Mouse (Mus musculus) liver (tissue): ENCODE data around the gene Bckdk.
"Not testable (repeated sequence)": the region's sequence is repeated elsewhere in the genome, so short reads cannot be mapped to it uniquely, and the experiment has no call there.

ENCODE experiments used
- DNase-seq: peaks from one replicate; pipeline ENCODE4 v3.0.0-alpha.2; 2020; ENCODE audit warnings: mixed read lengths

The Bckdk gene

GRCm38 (mm10) chr7:127932273-127933031, 28.6 kb downstream of the Bckdk start:
- no peak for DNase-seq

GRCm38 (mm10) chr7:127934075-127934474, 30.2 kb downstream of the Bckdk start:
- no peak for DNase-seq

DNA sequence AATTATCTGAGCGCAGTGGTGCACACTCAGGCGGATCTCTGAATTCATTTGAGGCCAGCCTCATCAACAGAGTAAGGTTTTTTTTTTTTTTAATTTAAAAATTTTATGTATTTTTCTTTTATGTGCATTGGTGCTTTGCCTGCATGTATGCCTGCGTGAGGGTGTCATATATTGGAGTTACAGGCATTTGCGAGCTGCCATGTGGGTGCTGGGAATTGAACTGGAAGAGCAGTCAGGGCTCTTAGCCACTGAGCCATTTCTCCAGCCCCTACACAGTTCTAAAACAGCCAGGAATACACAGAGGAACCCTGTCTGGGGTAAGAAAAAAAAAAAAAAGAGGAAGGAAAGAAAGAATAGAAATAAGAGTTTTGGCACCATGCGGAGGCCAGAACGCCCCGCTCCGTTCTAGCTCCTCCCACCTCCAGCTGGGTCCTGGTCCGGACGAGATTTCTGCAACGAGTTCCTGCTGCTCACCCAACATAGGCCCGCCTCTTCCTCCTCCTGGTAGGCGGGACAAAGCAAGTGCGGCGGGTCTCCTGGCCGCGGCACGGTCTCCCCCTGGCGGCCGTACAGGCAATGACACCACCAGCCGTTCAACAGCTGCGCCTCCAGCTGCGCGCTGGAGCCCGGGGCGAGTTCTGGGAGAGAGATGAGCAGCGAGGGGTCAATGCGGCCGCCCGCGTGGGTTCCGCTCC, 31.3 kb downstream of the Bckdk start:
- DNase-seq, result peak; percentile 95

- peak; percentile 31 for DNase-seq
Observed at GRCm38 (mm10) chr7:127935748-127936159, 31.9 kb downstream of the Bckdk start.

DNA sequence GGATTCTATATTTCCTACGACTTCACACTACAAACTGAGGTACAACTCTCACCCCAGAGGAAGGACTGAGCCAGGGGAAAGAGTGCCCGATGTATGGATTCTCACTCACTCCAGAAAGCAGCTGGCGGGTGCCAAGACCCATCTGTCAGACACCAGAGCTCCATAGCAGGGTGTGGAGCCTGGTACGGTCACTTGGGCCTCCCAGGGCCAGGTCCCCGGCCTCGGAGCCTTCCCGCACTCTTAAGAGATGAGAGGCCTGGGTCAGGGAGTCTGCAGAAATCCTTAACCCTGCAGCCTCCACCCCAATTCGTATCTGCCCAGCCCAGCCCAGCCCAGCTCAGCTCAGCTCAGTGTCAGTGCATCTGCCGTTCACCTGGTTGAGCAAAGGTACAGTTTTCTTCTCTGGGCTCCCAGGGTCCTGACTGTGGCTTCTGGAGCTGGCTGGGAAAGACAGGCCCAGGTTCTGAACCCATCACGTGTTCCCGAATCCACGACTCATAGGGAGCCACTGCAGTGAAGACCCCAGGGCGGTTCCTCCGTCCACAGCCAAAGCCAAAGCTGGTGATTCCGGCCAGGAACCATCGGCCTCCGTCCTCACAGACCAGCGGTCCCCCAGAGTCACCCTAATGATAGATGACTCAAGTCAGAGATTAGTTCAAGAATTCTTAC, 32.5 kb downstream of the Bckdk start:
- DNase-seq, result no peak

DNA sequence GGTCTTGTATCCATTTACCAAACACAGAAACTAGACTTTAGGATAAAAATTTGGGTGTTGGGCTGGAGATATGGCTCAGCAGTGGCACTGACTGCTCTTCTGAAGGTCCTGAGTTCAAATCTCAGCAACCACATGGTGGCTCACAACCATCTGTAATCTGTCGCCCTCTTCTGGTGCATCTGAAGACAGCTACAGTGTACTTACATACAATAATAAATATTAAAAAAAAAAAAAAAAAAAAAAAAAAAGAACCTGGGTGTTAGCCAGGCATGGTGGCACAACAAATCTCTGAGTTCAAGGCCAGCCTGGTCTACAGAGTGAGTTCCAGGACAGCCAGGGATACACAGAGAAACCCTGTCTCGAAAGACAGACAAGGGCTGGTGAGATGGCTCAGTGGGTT, 38.2 kb downstream of the Bckdk start:
- not testable (repeated sequence) for DNase-seq

GRCm38 (mm10) chr7:127944614-127945013, 40.7 kb downstream of the Bckdk start:
- DNase-seq, result no peak

DNA sequence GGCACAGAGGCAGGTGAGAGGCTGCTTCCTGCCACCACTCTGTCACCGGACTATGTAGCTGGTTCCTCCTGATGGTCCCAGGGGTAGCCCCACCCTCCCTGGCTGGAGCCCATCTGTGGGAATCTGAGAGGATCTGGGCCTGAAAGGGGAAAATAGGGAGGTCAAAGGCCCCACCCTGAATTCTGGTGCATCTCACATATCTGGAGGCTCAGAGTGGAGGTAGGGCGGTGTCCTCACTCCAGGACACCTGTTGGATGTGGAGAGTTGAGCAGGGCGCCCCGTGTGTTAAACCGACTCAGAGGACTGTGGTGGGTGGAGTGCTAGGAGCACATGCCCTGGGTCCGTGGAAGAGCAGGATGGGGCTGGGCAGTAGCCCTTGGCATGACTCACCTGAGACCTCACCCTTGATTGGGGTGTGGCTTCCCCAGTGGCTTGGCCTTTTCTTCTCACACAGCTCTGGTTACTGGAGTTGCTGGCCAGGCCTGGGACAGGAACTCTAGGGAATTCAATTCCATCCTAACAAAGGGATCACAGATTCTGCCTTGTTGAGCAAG, 42.7 kb downstream of the Bckdk start, which contains the start of gene Prss36:
Gene Prss36 (minus strand): TSS at position 256 of the 554 bp plus-strand sequence.
- no peak for DNase-seq

DNA sequence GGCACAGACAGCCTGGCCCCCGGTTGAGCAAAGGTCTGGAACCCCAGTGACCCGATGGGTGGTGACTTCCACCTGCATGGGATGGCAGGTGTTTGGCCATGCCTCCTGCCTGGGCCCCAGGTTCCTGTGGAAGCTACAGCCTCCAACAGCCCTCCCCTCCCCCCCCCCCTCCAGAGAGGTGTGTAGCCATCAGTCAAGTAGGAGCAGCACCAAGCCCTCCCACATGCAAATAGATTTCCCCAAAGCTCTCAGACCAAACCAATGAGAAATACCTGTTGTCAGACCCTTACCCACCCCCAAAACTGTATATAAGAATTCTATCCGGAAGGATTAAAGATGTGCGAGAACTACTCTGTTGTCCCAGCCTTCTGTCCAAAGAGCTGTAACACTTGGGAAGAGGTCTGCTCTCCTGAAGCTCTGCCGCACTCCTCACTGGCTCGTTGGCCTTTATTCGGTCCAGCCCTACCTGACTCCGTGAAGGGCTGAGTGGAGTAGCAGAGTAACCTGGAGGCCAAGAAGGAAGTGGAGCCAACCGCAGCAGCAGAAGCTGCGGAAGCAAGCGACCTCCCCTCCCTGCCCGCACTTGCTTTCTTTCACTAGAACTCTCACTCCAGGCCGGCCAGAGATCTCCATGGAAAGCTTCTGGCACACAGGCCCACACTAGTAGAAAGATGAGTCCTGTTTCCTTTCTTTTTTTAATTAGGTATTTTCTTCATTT, 49.1 kb downstream of the Bckdk start:
- DNase-seq, result no peak

DNA sequence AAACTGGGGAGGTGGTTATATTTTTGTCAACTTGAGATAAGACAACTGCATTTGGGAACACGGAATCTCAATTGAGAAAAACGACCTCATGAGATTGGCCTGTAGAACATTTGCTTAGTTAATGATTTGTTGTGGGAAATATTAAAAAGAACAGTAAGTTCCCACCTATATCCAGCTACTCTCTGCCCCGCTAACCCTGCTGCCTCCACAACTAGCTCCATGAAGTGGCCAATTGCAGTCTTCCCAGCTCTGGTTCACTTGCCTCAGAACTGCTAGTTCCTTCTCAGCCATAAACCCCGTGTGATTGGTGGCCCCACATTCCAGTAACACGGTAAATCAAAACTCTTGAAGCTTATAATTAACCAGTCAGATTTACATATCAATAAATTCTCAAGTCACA, 55.5 kb downstream of the Bckdk start:
- no peak for DNase-seq
